Mouse (Mus musculus) midbrain, postnatal 0 days (tissue): ENCODE results near the gene Ppm1h. TPM values are rescaled to one million over a fixed set of nuclear protein-coding genes. Genes with fewer than 3 reads are reported as not detected.

ENCODE experiments used
- ATAC-seq: fragments of 200-750 bp; cut with Nextera tagmentation; 2 replicates; pipeline ENCODE4 v1.8.0; 2017; ENCODE audit warnings: moderate number of reproducible peaks, mild to moderate bottlenecking, moderate TSS enrichment, moderate library complexity; ENCODE audit not compliant: low FRiP score
- DNase-seq: peaks from one replicate; pipeline ENCODE4 v3.0.0-alpha.2; 2015; ENCODE audit warnings: low spot score
- H3K27ac ChIP-seq: fragments of 300-500 bp; sonication (generic); 2 replicates; pipeline ENCODE4 v1.5.1; 2014; ENCODE audit warnings: low read depth, mild to moderate bottlenecking, low read length, mixed read lengths
- H3K27me3 ChIP-seq: fragments of 300-500 bp; sonication (generic); 2 replicates; pipeline ENCODE4 v1.6.1; 2014; ENCODE audit warnings: low read length, control low read depth, mixed read lengths; ENCODE audit not compliant: insufficient read depth
- H3K36me3 ChIP-seq: fragments of 300-500 bp; sonication (generic); 2 replicates; pipeline ENCODE4 v1.6.1; 2014; ENCODE audit warnings: low read length, control low read depth, mixed read lengths; ENCODE audit not compliant: insufficient read depth
- H3K4me1 ChIP-seq: fragments of 300-500 bp; sonication (generic); 2 replicates; pipeline ENCODE4 v1.6.1; 2014; ENCODE audit warnings: mild to moderate bottlenecking, control low read depth, antibody characterized with exemption, low read length, mixed read lengths; ENCODE audit not compliant: insufficient read depth
- H3K4me2 ChIP-seq: fragments of 300-500 bp; sonication (generic); 2 replicates; pipeline ENCODE4 v1.6.1; 2014; ENCODE audit warnings: low read depth, mild to moderate bottlenecking, low read length, mixed read lengths; ENCODE audit not compliant: poor library complexity, severe bottlenecking
- H3K4me3 ChIP-seq: fragments of 300-500 bp; sonication (generic); 2 replicates; pipeline ENCODE4 v1.5.1; 2014; ENCODE audit warnings: low read depth, mild to moderate bottlenecking, low read length, moderate library complexity
- H3K9ac ChIP-seq: fragments of 300-500 bp; sonication (generic); replicated peaks from 2 replicates; pipeline ENCODE4 v1.6.1; 2014; ENCODE audit warnings: mild to moderate bottlenecking, low read length, moderate library complexity, mixed read lengths; ENCODE audit not compliant: poor library complexity, severe bottlenecking
- H3K9me3 ChIP-seq: fragments of 300-500 bp; sonication (generic); 2 replicates; pipeline ENCODE4 v1.6.1; 2016; ENCODE audit warnings: low read length, control low read depth
- CTCF ChIP-seq: IDR thresholded peaks from 2 replicates; pipeline ENCODE4 v1.5.1; 2016; ENCODE audit warnings: antibody characterized with exemption, mild to moderate bottlenecking
- WGBS: fragments of 180-500 bp; shearing (Covaris S2); extraction: QIAGEN DNeasy Blood & Tissue Kit; methylation state at CpG from one replicate; pipeline ENCODE4 v1.1.7; 2014; 5-methylcytosine and 5-hydroxymethylcytosine counted together
- polyA plus RNA-seq: library from polyadenylated mRNA; unstranded; fragments of >200 nt; fragmentation: Nextera tagmentation; extraction: Ambion mirVana; gene quantifications from 2 replicates; pipeline ENCODE4 v1.2.1, GENCODE M21; 2015
- total RNA-seq: library from RNA; depleted of rRNA; stranded (reverse); fragments of >200 nt; gene quantifications from 2 replicates; pipeline ENCODE4 v1.2.3, GENCODE M21; 2014

Ppm1h gene
- total and polyA plus RNA-seq, 2 experiments from 2014 or later: 28.0 to 42.8 TPM

DNA sequence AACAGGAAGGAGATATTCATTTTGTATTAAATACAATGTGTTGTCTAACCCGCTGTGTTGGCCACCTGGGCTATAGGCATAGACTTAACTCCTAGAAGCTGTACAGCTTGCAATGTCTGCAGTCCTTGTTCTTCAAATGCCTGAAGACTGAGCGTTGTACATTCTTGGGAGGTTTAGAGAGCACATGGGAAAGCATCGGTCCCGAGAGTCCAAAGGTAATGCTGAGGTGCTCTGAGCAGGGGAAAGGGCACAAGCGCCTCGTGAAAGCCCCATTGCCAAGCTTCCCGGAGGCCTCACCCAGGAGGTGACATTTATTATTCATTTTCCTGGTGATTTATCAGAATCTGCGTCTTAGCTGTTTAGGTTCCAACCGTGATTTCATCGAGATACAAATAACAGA lies 261.0 kb downstream of the Ppm1h start:
- no peaks in the 10 kb centered on the region for H3K4me1 ChIP-seq
- no peak overlapping the region for H3K27ac ChIP-seq
- ATAC-seq: no peak
- no peak overlapping the region for H3K4me2 ChIP-seq
- no peaks in the 10 kb centered on the region for H3K27me3 ChIP-seq
- no peaks in the 10 kb centered on the region for H3K9me3 ChIP-seq
- H3K4me3 ChIP-seq: no peak overlapping the region
- no peak for TF ChIP-seq CTCF
- H3K36me3 ChIP-seq: 0 out of 2 replicates have a peak, but pooled peaks cover 2% of the 10 kb centered on the region
- 87% methylated on average over 10 of the region's 10 CpGs for WGBS
- DNase-seq: no peak
- no peak overlapping the region for H3K9ac ChIP-seq

DNA sequence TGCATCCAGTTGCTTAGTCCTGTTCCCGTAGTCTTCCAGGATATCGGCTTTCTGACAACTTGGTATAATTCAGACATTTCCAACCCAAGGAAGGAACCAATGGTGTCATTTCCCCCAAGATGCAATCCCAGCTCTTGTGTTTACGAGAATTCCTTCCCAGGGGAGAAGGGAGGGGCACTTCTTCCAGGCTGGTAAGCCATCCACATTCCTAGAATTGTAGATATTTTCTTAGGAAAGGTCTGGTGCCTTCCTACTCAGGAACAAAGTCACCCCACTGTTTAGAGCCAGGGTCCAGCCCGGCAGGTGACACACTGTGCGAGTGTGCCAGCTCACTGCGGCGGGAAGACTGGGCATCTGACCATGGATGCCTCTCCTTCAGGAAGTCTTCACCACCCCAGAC lies 264.2 kb downstream of the Ppm1h start:
- DNase-seq (no peak), ATAC-seq (no peak)
- Histone ChIP-seq H3K9ac (no peak overlapping the region), H3K36me3 (0 out of 2 replicates have a peak, but pooled peaks cover 2% of the 10 kb centered on the region), H3K27ac (no peak overlapping the region), H3K4me1 (no peaks in the 10 kb centered on the region), H3K4me3 (no peak overlapping the region), H3K27me3 (no peaks in the 10 kb centered on the region), H3K4me2 (no peak overlapping the region), H3K9me3 (no peaks in the 10 kb centered on the region)
- WGBS: 88% methylated on average over 7 of the region's 7 CpGs
- no peak for TF ChIP-seq CTCF

DNA sequence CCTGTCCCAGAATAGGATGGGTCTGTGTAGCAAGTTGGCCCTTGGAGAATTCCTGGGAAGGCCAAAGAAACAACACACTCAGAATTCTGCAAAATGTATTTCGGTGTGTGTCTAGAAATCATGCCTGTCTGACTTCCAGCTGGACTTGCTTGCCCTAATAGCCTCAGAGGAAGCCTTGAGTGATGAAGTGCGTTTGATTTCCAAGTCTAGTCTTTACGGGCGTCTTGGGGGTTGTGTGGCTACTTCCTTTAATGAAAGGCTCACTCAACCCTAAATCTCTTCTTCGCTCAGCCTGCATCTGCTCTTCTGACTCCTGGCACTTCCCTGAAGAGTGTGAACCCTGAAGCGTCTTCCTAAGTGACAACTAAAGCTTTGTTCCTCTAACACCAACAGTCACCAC lies 265.3 kb downstream of the Ppm1h start:
- ATAC-seq (no peak), DNase-seq (no peak)
- Histone ChIP-seq H3K27ac (no peak overlapping the region), H3K9me3 (no peaks in the 10 kb centered on the region), H3K36me3 (0 out of 2 replicates have a peak, but pooled peaks cover 2% of the 10 kb centered on the region), H3K4me3 (no peak overlapping the region), H3K27me3 (no peaks in the 10 kb centered on the region), H3K4me2 (no peak overlapping the region), H3K4me1 (no peaks in the 10 kb centered on the region), H3K9ac (no peak overlapping the region)
- no peak for TF ChIP-seq CTCF
- WGBS: 66% methylated on average over 6 of the region's 6 CpGs

DNA sequence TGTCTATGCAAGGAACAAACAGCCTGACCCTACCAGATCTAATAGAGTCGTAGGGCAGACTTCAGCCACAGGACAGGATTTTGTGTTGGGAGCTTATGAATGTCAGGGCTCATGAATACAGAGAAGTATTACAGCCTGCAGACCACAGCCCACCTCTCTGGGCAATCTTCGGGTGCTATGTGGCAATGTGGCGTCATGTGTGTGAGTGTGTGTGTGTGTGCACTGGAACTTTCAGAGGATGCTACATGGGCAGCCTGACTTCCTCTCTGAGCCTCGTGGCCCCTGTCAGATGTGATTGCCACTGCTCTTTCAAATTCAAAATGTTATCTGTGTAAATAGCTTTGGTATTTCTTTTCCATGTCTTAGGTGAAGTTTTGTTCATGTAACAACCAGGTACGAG lies 266.3 kb downstream of the Ppm1h start:
- 0 out of 2 replicates have a peak, but pooled peaks cover 2% of the 10 kb centered on the region for H3K36me3 ChIP-seq
- no peak overlapping the region for H3K4me2 ChIP-seq
- H3K27ac ChIP-seq: no peak overlapping the region
- no peak for TF ChIP-seq CTCF
- no peak overlapping the region for H3K4me3 ChIP-seq
- ATAC-seq (no peak), DNase-seq (no peak)
- 71% methylated on average over 5 of the region's 5 CpGs for WGBS
- no peaks in the 10 kb centered on the region for H3K27me3 ChIP-seq
- H3K4me1 ChIP-seq: no peaks in the 10 kb centered on the region
- H3K9me3 ChIP-seq: no peaks in the 10 kb centered on the region
- H3K9ac ChIP-seq: no peak overlapping the region

DNA sequence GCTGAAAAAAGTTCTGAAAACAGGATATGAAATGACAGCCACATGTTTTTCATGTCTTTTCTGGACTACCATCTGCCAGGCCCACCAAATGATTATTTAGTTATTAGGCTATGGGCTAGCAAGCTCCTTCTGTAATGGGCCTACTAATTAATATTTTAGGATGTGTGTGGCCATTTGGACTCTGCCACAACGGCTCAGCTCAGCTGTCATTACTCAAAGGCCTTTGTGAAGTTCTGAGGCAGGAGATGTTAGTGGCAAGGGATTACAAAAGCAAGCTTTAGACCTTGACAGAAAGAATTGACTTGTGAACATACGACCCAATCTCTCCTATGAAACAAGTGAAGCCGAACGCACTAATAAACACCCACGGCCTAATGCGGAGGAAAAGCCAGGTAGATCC lies 272.4 kb downstream of the Ppm1h start:
- DNase-seq (no peak), ATAC-seq (no peak)
- H3K27ac ChIP-seq: no peak overlapping the region
- no peak overlapping the region for H3K4me2 ChIP-seq
- no peak overlapping the region for H3K9ac ChIP-seq
- no peaks in the 10 kb centered on the region for H3K27me3 ChIP-seq
- H3K4me1 ChIP-seq: no peaks in the 10 kb centered on the region
- WGBS: 58% methylated on average over 6 of the region's 6 CpGs
- no peaks in the 10 kb centered on the region for H3K36me3 ChIP-seq
- H3K9me3 ChIP-seq: no peaks in the 10 kb centered on the region
- no peak for TF ChIP-seq CTCF
- H3K4me3 ChIP-seq: no peak overlapping the region

DNA sequence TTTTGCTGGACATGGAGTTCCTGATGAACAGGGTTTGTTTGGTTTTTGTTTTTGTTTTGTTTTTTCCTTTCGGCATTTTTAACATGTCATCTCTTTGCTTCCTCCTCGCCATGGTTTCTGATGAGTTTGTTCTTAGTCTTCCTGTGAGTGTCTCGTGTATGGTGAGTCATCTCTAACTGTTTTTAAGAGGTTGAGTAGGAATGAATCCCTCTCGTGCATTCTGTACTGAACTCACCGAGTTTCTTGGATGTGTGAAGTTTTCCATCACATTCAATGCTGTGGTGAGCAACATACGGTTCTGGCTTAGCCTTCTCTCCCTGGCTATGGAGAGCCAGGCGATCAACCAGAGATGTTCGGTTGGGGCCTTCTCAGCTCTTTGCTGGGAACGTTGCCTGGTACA lies 275.0 kb downstream of the Ppm1h start:
- TF ChIP-seq CTCF: no peak
- Histone ChIP-seq H3K9ac (no peak overlapping the region), H3K4me2 (no peak overlapping the region), H3K27me3 (no peaks in the 10 kb centered on the region), H3K9me3 (no peaks in the 10 kb centered on the region), H3K27ac (no peak overlapping the region), H3K36me3 (no peaks in the 10 kb centered on the region), H3K4me3 (no peak overlapping the region), H3K4me1 (no peaks in the 10 kb centered on the region)
- WGBS: 86% methylated on average over 9 of the region's 9 CpGs
- DNase-seq (no peak), ATAC-seq (no peak)

DNA sequence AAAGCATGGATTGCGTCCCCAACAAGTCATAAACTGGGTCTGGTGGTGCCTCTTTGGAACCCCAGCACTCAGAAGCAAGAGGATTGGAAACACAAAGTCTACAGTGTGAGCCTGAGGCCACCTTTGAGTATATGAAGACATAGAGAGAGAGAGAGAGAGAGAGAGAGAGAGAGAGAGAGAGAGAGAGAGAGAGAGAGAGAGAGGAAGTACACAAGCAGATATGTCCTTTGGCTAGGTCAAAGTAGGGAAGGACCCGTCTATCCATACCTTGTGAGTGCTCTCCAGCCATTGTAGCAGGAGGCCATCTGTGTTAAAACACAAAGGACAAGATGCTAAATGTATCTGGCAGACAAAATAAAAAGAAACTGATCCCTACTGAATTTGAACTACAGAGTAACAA lies 279.4 kb downstream of the Ppm1h start:
- 92% methylated on average over 2 of the region's 2 CpGs for WGBS
- Histone ChIP-seq H3K9me3 (no peaks in the 10 kb centered on the region), H3K27ac (no peak overlapping the region), H3K36me3 (no peaks in the 10 kb centered on the region), H3K9ac (no peak overlapping the region), H3K4me3 (no peak overlapping the region), H3K4me2 (no peak overlapping the region), H3K4me1 (no peaks in the 10 kb centered on the region), H3K27me3 (no peaks in the 10 kb centered on the region)
- no peak for TF ChIP-seq CTCF
- ATAC-seq (no peak), DNase-seq (no peak)
